In the genomic region with DNA sequence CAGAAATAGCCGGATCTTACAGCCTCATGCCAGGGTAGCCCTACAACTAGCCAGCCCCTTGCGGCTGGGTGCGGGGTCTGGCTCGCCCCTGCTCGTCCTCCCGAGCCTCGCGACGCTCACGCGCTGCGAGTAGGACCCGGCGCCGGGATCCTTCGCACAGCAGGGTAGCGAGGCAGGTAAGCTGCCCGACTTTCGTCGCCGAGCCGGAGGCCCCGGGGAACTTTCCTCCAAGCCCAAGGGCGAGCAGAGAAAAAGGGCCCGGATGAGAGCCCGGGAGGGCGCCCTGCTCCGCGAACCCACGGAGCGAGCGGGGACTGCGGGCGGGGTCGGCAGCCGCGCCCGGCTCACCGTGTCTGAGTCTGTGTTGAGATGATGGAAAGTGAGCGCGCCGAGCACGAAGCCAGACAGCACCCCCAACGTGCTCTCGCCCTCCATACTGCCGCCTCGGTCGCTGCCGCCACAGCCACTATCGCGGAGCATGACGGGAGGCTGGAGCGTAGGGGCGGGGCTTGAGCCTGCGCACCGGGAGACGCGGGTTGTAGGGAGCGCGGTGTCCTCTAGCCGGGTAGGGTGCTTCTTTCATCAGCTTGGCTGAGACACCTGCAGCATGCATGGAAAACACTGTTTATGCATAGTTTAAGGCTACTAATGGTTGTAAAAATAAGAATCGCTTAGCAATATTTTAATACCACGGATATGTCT, we compare ENCODE assay signal across 8 mouse cellular contexts. TPM values are rescaled to one million over a fixed set of nuclear protein-coding genes. Genes with fewer than 3 reads are reported as not detected.
A peak's percentile ranks its signal among the peaks of the same experiment; 100 is the strongest.
DNase-seq lines count a peak whose midpoint lies in the region; ATAC-seq and TF ChIP-seq lines count a peak whose summit lies in the region.

A gene (minus strand): TSS at position 483 of the 702 bp plus-strand sequence.

- H3K4me1 ChIP-seq in intestine, postnatal 0 days (replicated peaks; ENCODE audit: control insufficient read depth, insufficient read depth, low read length), result no peaks in the 10 kb centered on the region
- peaks cover 3% of the 10 kb centered on the region; the same call in 1 of the 2 replicates for H3K4me1 ChIP-seq in midbrain, embryonic 11.5 days (ENCODE audit: control insufficient read depth, insufficient read depth, low read length)

- no peaks in the 10 kb centered on the region for H3K9me3 ChIP-seq in intestine, postnatal 0 days (ENCODE audit: control insufficient read depth)
- no peaks in the 10 kb centered on the region for H3K9me3 ChIP-seq in midbrain, embryonic 11.5 days (ENCODE audit: control insufficient read depth, low read length)

- H3K27ac ChIP-seq in intestine, postnatal 0 days (ENCODE audit: low read depth, low read length), result peak within 1 kb of the TSS; percentile 67
- H3K27ac ChIP-seq in midbrain, embryonic 11.5 days (ENCODE audit: low read depth, low read length), result peak within 1 kb of the TSS; percentile 54; the same call in 1 of the 2 replicates

- intact Hi-C loops in left cerebral cortex, postnatal 4 days (cut with DNase I), result no loop called here

- H3K4me2 ChIP-seq in intestine, postnatal 0 days (replicated peaks; ENCODE audit: low read depth), result peak within 1 kb of the TSS; percentile 78
- peak within 1 kb of the TSS; percentile 60 for H3K4me2 ChIP-seq in midbrain, embryonic 11.5 days

- no peaks in the 10 kb centered on the region for H3K27me3 ChIP-seq in intestine, postnatal 0 days (replicated peaks; ENCODE audit: control insufficient read depth, insufficient read depth, low read length)
- no peaks in the 10 kb centered on the region for H3K27me3 ChIP-seq in midbrain, embryonic 11.5 days (ENCODE audit: control insufficient read depth, insufficient read depth, low read length)

- no peak for TF ChIP-seq CTCF in intestine, postnatal 0 days (IDR thresholded peaks at IDR 0.05; ENCODE audit: low read depth)

- peak; percentile 94 for DNase-seq in adrenal gland, postnatal 10 days
- DNase-seq in embryo, embryonic 9.5 days (ENCODE audit: extremely low spot score), result peak; percentile 89
- peak; percentile 58 to 86 for DNase-seq in gastrocnemius, postnatal 4 days (ENCODE audit: low spot score in 2 of 2)
- peak; percentile 84 for DNase-seq in left cerebral cortex, postnatal 4 days
- peak; percentile 97 for DNase-seq in midbrain, embryonic 11.5 days (ENCODE audit: low spot score, missing footprints)
- peak; percentile 80 for DNase-seq in right cerebral cortex, postnatal 4 days
- DNase-seq in yolk sac, embryonic 10.5 days (ENCODE audit: low spot score), result peak; percentile 88

- peak within 1 kb of the TSS; percentile 78 for H3K9ac ChIP-seq in intestine, postnatal 0 days (ENCODE audit: low read depth, low read length)
- H3K9ac ChIP-seq in midbrain, embryonic 11.5 days (ENCODE audit: low read length), result peak within 1 kb of the TSS; percentile 96

- peaks cover 4% of the 10 kb centered on the region; the same call in 1 of the 2 replicates for H3K36me3 ChIP-seq in intestine, postnatal 0 days (ENCODE audit: control insufficient read depth, insufficient read depth)
- H3K36me3 ChIP-seq in midbrain, embryonic 11.5 days (ENCODE audit: control insufficient read depth, insufficient read depth, low read length), result no peaks in the 10 kb centered on the region

- ATAC-seq in intestine, postnatal 0 days, result peak; percentile 91
- peak; percentile 97 for ATAC-seq in midbrain, embryonic 11.5 days (ENCODE audit: low FRiP score)

- H3K4me3 ChIP-seq in intestine, postnatal 0 days (ENCODE audit: low read depth, low read length), result peak within 1 kb of the TSS; percentile 71
- H3K4me3 ChIP-seq in midbrain, embryonic 11.5 days (ENCODE audit: low read depth, low read length), result peak within 1 kb of the TSS; percentile 73

- under 1% methylated on average over 63 of the region's 63 CpGs for WGBS in intestine, postnatal 0 days
- WGBS in midbrain, embryonic 11.5 days, result under 1% methylated on average over 63 of the region's 63 CpGs

RNA-seq across cellular contexts. Expression of the gene that starts here (rescaled TPM):
- 10 to 100 TPM; 12.9 to 17.9 TPM for total RNA-seq in adrenal gland, postnatal 10 days (2021)
- 10 to 100 TPM in 1 of 2 experiments, 1 to 10 TPM in 1; 9.1 to 11.4 TPM for total RNA-seq in gastrocnemius, postnatal 4 days (2021)
- polyA plus RNA-seq in intestine, postnatal 0 days (2015; fragmentation: Nextera tagmentation; extraction: Ambion mirVana), result 10.6 and 12.5 TPM in 2 replicates
- 1 to 10 TPM; 6.2 to 8.4 TPM for total RNA-seq in left cerebral cortex, postnatal 4 days (2021)
- 23.3 and 28.9 TPM in 2 replicates for polyA plus RNA-seq in midbrain, embryonic 11.5 days (2014; fragmentation: Nextera tagmentation; extraction: Ambion mirVana)

Comparison
In these comparisons a context has a peak if more than half of its experiments do, and no peak if none do; other contexts are left out.
1. Peak in every context shown above with its lines: DNase-seq, ATAC-seq, H3K4me3 ChIP-seq and H3K27ac ChIP-seq.